Mouse (Mus musculus) intestine, postnatal 0 days (tissue): ENCODE data around the gene Hist1h2bg. TPM values are rescaled to one million over a fixed set of nuclear protein-coding genes. Genes with fewer than 3 reads are reported as not detected.

ENCODE experiments used
- ATAC-seq: fragments of 200-750 bp; cut with Nextera tagmentation; 2 replicates; pipeline ENCODE4 v1.8.0; 2017; ENCODE audit warnings: mild to moderate bottlenecking, moderate TSS enrichment, moderate library complexity
- H3K27ac ChIP-seq: fragments of 300-500 bp; sonication (generic); 2 replicates; pipeline ENCODE4 v1.5.1; 2014; ENCODE audit warnings: mild to moderate bottlenecking, low read depth, low read length, moderate library complexity
- H3K27me3 ChIP-seq: fragments of 300-500 bp; sonication (generic); replicated peaks from 2 replicates; pipeline ENCODE4 v1.6.1; 2014; ENCODE audit warnings: low read length, mixed read lengths; ENCODE audit not compliant: control insufficient read depth, insufficient read depth
- H3K36me3 ChIP-seq: fragments of 300-500 bp; sonication (generic); 2 replicates; pipeline ENCODE4 v1.6.1; 2014; ENCODE audit warnings: mild to moderate bottlenecking, moderate library complexity; ENCODE audit not compliant: control insufficient read depth, insufficient read depth
- H3K4me1 ChIP-seq: fragments of 300-500 bp; sonication (generic); replicated peaks from 2 replicates; pipeline ENCODE4 v1.6.1; 2014; ENCODE audit warnings: antibody characterized with exemption, low read length, mixed read lengths; ENCODE audit not compliant: control insufficient read depth, insufficient read depth
- H3K4me2 ChIP-seq: fragments of 300-500 bp; sonication (generic); replicated peaks from 2 replicates; pipeline ENCODE4 v1.6.1; 2014; ENCODE audit warnings: low read depth, mild to moderate bottlenecking, moderate library complexity
- H3K4me3 ChIP-seq: fragments of 300-500 bp; sonication (generic); 2 replicates; pipeline ENCODE4 v1.5.1; 2014; ENCODE audit warnings: low read depth, low read length
- H3K9ac ChIP-seq: fragments of 300-500 bp; sonication (generic); 2 replicates; pipeline ENCODE4 v1.6.1; 2014; ENCODE audit warnings: mild to moderate bottlenecking, low read depth, low read length
- H3K9me3 ChIP-seq: fragments of 300-500 bp; sonication (generic); 2 replicates; pipeline ENCODE4 v1.6.1; 2016; ENCODE audit warnings: mixed run types; ENCODE audit not compliant: control insufficient read depth
- CTCF ChIP-seq: sonication (generic); IDR thresholded peaks from 2 replicates; pipeline ENCODE4 v1.5.1; 2016; ENCODE audit warnings: low read depth, mild to moderate bottlenecking, control low read depth, antibody characterized with exemption, moderate library complexity
- WGBS: fragments of 180-500 bp; shearing (Covaris S2); extraction: QIAGEN DNeasy Blood & Tissue Kit; methylation state at CpG from one replicate; pipeline ENCODE4 v1.1.7; 2014; 5-methylcytosine and 5-hydroxymethylcytosine counted together
- polyA plus RNA-seq: library from polyadenylated mRNA; unstranded; fragments of >200 nt; fragmentation: Nextera tagmentation; extraction: Ambion mirVana; gene quantifications from 2 replicates; pipeline ENCODE4 v1.2.1, GENCODE M21; 2015

Gene Hist1h2bg
- polyA plus RNA-seq, 1 experiment from 2014 or later = 3.1 TPM

- no peak overlapping the region for H3K4me2 ChIP-seq
- no peak for ATAC-seq
- H3K27me3 ChIP-seq = no peaks in the 10 kb centered on the region
- peak overlapping the region; percentile 62; the same call in 1 of the 2 replicates for H3K27ac ChIP-seq
- 0 out of 2 replicates have a peak overlapping the region, but pooled peaks have one; percentile 7 for H3K9ac ChIP-seq
- TF ChIP-seq CTCF = no peak
- 0 out of 2 replicates have a peak, but pooled peaks cover 10% of the 10 kb centered on the region for H3K4me1 ChIP-seq
- H3K9me3 ChIP-seq = no peaks in the 10 kb centered on the region
- no peak overlapping the region for H3K4me3 ChIP-seq
- no peaks in the 10 kb centered on the region for H3K36me3 ChIP-seq
- 43% methylated on average over 2 of the region's 2 CpGs for WGBS
These were observed 24.0 kb downstream of the Hist1h2bg start for GRCm38 (mm10) chr13:23595185-23595584.

- Histone ChIP-seq H3K9ac (0 out of 2 replicates have a peak overlapping the region, but pooled peaks have one; percentile 7), H3K27ac (peak overlapping the region; percentile 62)
- peak; percentile 83 for ATAC-seq
These were observed 24.6 kb downstream of the Hist1h2bg start for GRCm38 (mm10) chr13:23595622-23596372.

GRCm38 (mm10) chr13:23597957-23598356 is 26.8 kb downstream of the Hist1h2bg start:
- Histone ChIP-seq H3K27ac (no peak overlapping the region), H3K4me3 (no peak overlapping the region), H3K4me2 (no peak overlapping the region), H3K9me3 (no peaks in the 10 kb centered on the region), H3K36me3 (no peaks in the 10 kb centered on the region), H3K9ac (no peak overlapping the region), H3K4me1 (0 out of 2 replicates have a peak, but pooled peaks cover 8% of the 10 kb centered on the region), H3K27me3 (no peaks in the 10 kb centered on the region)
- 6% methylated on average over 9 of the region's 9 CpGs for WGBS
- no peak for ATAC-seq
- TF ChIP-seq CTCF = peak; percentile 87

More at GRCm38 (mm10) chr13:23595622-23596372, 24.6 kb downstream of the Hist1h2bg start:
- WGBS = 50% methylated on average over 7 of the region's 7 CpGs
- Histone ChIP-seq H3K9me3 (no peaks in the 10 kb centered on the region), H3K36me3 (no peaks in the 10 kb centered on the region), H3K27me3 (no peaks in the 10 kb centered on the region), H3K4me1 (0 out of 2 replicates have a peak, but pooled peaks cover 10% of the 10 kb centered on the region), H3K4me2 (no peak overlapping the region), H3K4me3 (no peak overlapping the region)
- TF ChIP-seq CTCF = no peak

GRCm38 (mm10) chr13:23603182-23603699 is 32.0 kb downstream of the Hist1h2bg start:
- H3K9ac ChIP-seq = no peak overlapping the region
- H3K9me3 ChIP-seq = no peaks in the 10 kb centered on the region
- no peak for TF ChIP-seq CTCF
- no peak overlapping the region for H3K4me3 ChIP-seq
- no peaks in the 10 kb centered on the region for H3K36me3 ChIP-seq
- no peak for ATAC-seq
- WGBS = 62% methylated on average over 7 of the region's 7 CpGs
- H3K27ac ChIP-seq = no peak overlapping the region
- H3K4me1 ChIP-seq = no peaks in the 10 kb centered on the region
- H3K27me3 ChIP-seq = no peaks in the 10 kb centered on the region
- no peak overlapping the region for H3K4me2 ChIP-seq

GRCm38 (mm10) chr13:23604452-23604851 is 33.3 kb downstream of the Hist1h2bg start:
- no peak overlapping the region for H3K4me3 ChIP-seq
- no peak overlapping the region for H3K4me2 ChIP-seq
- no peak overlapping the region for H3K9ac ChIP-seq
- H3K9me3 ChIP-seq = no peaks in the 10 kb centered on the region
- 85% methylated on average over 3 of the region's 3 CpGs for WGBS
- TF ChIP-seq CTCF = no peak
- no peaks in the 10 kb centered on the region for H3K36me3 ChIP-seq
- H3K27me3 ChIP-seq = no peaks in the 10 kb centered on the region
- no peaks in the 10 kb centered on the region for H3K4me1 ChIP-seq
- H3K27ac ChIP-seq = no peak overlapping the region
- no peak for ATAC-seq

- Histone ChIP-seq H3K4me3 (no peak overlapping the region), H3K27ac (no peak overlapping the region), H3K4me2 (no peak overlapping the region), H3K9me3 (no peaks in the 10 kb centered on the region), H3K27me3 (no peaks in the 10 kb centered on the region), H3K4me1 (no peaks in the 10 kb centered on the region), H3K9ac (no peak overlapping the region), H3K36me3 (no peaks in the 10 kb centered on the region)
- TF ChIP-seq CTCF = no peak
- no peak for ATAC-seq
- WGBS = 89% methylated on average over 3 of the region's 3 CpGs
These were observed 33.9 kb downstream of the Hist1h2bg start for GRCm38 (mm10) chr13:23605052-23605451.
